Mouse (Mus musculus) intestine, embryonic 14.5 days (tissue): ENCODE measurements at regions not wholly inside any gene's neighbourhood (a gene's known extent, or its start where the extent isn't known, plus 50 kb on each side); places are given as distances from the start of the nearest gene placed in this dataset.
A peak's percentile ranks its signal among the peaks of the same experiment; 100 is the strongest.

Source experiments
- ATAC-seq: fragments of 200-750 bp; cut with Nextera tagmentation; replicated peaks from 2 replicates; pipeline ENCODE4 v1.8.0; 2017; ENCODE audit warnings: low read depth, moderate number of reproducible peaks, moderate TSS enrichment, moderate library complexity; ENCODE audit not compliant: low FRiP score, low TSS enrichment
- DNase-seq: peaks from one replicate; pipeline ENCODE4 v3.0.0-alpha.2; 2018; ENCODE audit warnings: low spot score
- H3K27ac ChIP-seq: fragments of 300-500 bp; sonication (generic); 2 replicates; pipeline ENCODE4 v1.5.1; 2014; ENCODE audit warnings: low read depth, mild to moderate bottlenecking, control low read depth
- H3K27me3 ChIP-seq: fragments of 300-500 bp; sonication (generic); replicated peaks from 2 replicates; pipeline ENCODE4 v1.6.1; 2014; ENCODE audit warnings: low read length, control low read depth; ENCODE audit not compliant: control insufficient read depth, insufficient read depth
- H3K36me3 ChIP-seq: fragments of 300-500 bp; sonication (generic); 2 replicates; pipeline ENCODE4 v1.6.1; 2014; ENCODE audit warnings: low read length, control low read depth; ENCODE audit not compliant: control insufficient read depth, insufficient read depth
- H3K4me1 ChIP-seq: fragments of 300-500 bp; sonication (generic); replicated peaks from 2 replicates; pipeline ENCODE4 v1.6.1; 2014; ENCODE audit warnings: low read length, control low read depth, mixed read lengths; ENCODE audit not compliant: control insufficient read depth, insufficient read depth
- H3K4me2 ChIP-seq: fragments of 300-500 bp; sonication (generic); 2 replicates; pipeline ENCODE4 v1.6.1; 2014; ENCODE audit warnings: low read length
- H3K4me3 ChIP-seq: fragments of 300-500 bp; sonication (generic); 2 replicates; pipeline ENCODE4 v1.5.1; 2014; ENCODE audit warnings: low read depth, low read length, control low read depth, mixed read lengths
- H3K9ac ChIP-seq: fragments of 300-500 bp; sonication (generic); 2 replicates; pipeline ENCODE4 v1.6.1; 2014; ENCODE audit warnings: mild to moderate bottlenecking, low read length
- H3K9me3 ChIP-seq: fragments of 300-500 bp; sonication (generic); 2 replicates; pipeline ENCODE4 v1.6.1; 2016; ENCODE audit warnings: low read length, control low read depth; ENCODE audit not compliant: control insufficient read depth
- WGBS: fragments of 180-500 bp; shearing (Covaris S2); extraction: QIAGEN DNeasy Blood & Tissue Kit; methylation state at CpG from one replicate; pipeline ENCODE4 v1.1.7; 2014; 5-methylcytosine and 5-hydroxymethylcytosine counted together

DNA sequence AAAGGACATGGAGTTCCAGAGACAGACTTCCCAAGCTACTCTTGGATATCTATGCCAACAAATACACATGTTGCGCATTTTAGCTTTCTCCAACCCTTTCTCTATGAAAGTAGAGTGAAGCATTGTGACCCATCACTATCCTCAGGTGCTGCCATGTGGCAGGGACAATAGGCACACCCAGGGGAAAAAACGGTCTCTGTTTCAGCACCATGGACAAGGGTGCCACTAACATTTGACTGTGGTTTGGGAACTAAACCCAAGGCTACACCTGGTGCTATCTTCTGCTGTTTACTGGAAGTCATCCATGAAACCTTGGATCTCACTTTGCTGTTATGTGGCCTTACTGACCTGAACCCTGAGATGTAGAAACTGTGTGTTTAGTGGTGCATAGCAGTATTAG, 73.5 kb upstream of the Kcna3 start:
- H3K27ac ChIP-seq: no peak overlapping the region
- no peaks in the 10 kb centered on the region for H3K4me1 ChIP-seq
- H3K4me3 ChIP-seq: no peak overlapping the region
- WGBS: 42% methylated on average over 2 of the region's 2 CpGs
- H3K27me3 ChIP-seq: no peaks in the 10 kb centered on the region
- no peak overlapping the region for H3K9ac ChIP-seq
- DNase-seq (peak; percentile 73), ATAC-seq (no peak)
- H3K36me3 ChIP-seq: no peaks in the 10 kb centered on the region
- no peak overlapping the region for H3K4me2 ChIP-seq
- H3K9me3 ChIP-seq: no peaks in the 10 kb centered on the region

DNA sequence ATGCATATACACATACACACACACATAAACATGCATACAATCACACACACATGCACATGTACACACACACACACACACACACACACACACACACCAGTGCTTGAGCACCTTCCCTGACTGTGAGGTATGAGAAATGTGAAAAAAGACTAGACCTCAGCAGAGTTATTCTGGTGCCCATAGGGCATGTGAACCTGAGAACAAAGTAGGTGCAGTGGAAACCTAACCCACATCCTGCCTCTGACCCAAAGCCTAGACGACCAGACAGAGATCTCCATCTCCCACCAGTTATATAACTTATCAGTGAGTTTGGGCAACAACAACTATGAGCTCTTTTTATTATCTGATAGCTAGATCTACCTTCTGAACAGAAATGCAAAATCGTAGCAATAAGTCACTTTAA, 69.8 kb upstream of the Kcna3 start:
- Histone ChIP-seq H3K27ac (no peak overlapping the region), H3K4me3 (no peak overlapping the region), H3K9me3 (no peaks in the 10 kb centered on the region), H3K4me1 (no peaks in the 10 kb centered on the region), H3K4me2 (no peak overlapping the region), H3K36me3 (no peaks in the 10 kb centered on the region), H3K9ac (no peak overlapping the region), H3K27me3 (no peaks in the 10 kb centered on the region)
- WGBS: 65% methylated on average over 2 of the region's 2 CpGs
- ATAC-seq (no peak), DNase-seq (no peak)

DNA sequence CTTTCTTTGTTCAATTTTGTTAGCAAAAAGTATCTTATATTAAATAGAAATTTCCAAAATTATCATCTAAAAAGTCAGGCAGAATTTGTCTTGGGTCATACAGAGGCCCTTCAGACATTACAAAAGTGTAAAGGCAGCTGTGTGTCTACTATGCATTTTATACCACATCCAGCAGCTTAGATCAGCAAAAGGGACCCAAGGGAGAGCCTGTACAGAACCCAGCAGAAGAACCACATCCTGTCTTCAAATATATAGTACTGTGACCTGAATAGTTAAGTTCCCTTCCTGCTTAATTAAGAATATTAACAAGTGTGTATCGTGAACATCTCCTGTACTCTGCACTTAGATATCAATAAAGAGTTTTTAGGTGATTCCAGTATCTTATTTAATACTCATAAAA, 68.5 kb upstream of the Kcna3 start:
- no peak overlapping the region for H3K4me3 ChIP-seq
- H3K4me1 ChIP-seq: no peaks in the 10 kb centered on the region
- DNase-seq (no peak), ATAC-seq (no peak)
- H3K36me3 ChIP-seq: no peaks in the 10 kb centered on the region
- H3K27me3 ChIP-seq: no peaks in the 10 kb centered on the region
- 88% methylated on average over 1 of the region's 1 CpGs for WGBS
- no peak overlapping the region for H3K27ac ChIP-seq
- no peak overlapping the region for H3K9ac ChIP-seq
- no peaks in the 10 kb centered on the region for H3K9me3 ChIP-seq
- H3K4me2 ChIP-seq: no peak overlapping the region

DNA sequence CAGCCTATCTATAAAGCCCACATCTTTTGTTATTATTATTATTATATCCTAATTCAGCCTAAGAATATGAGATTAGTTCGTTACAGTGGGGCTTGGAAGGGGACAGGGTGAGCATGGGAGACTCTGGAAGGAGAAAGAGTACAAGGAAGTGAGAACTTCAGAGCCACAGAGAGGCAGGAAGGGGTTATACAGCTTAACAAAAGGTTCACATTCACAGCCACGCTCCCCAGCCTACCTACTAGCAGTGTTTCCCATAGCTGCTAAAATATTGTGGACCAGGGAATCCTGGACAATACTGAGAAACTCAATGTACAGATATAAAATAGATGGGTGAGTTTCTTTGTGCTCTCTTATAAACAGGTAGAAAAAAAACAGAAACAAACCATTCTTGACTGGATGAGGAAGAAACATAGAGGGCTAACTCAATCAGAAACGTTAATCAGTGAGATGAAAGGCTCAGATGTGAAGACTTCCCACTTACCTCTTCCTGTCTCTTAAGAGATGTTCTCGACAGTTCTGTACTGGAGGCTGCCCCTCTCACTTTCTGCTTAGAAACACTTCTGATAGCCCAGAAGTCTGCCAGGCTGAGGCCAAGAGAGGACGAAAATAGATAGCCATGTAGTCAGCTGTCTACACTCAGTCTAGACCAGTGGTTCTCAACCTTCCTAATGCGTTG, 61.7 kb upstream of the Kcna3 start:
- H3K9ac ChIP-seq: no peak overlapping the region
- no peak overlapping the region for H3K4me3 ChIP-seq
- H3K27me3 ChIP-seq: no peaks in the 10 kb centered on the region
- no peaks in the 10 kb centered on the region for H3K4me1 ChIP-seq
- no peak for ATAC-seq
- H3K36me3 ChIP-seq: no peaks in the 10 kb centered on the region
- no peak overlapping the region for H3K27ac ChIP-seq
- no peak overlapping the region for H3K4me2 ChIP-seq
- no peak for DNase-seq
- no peaks in the 10 kb centered on the region for H3K9me3 ChIP-seq
- WGBS: 73% methylated on average over 6 of the region's 6 CpGs

DNA sequence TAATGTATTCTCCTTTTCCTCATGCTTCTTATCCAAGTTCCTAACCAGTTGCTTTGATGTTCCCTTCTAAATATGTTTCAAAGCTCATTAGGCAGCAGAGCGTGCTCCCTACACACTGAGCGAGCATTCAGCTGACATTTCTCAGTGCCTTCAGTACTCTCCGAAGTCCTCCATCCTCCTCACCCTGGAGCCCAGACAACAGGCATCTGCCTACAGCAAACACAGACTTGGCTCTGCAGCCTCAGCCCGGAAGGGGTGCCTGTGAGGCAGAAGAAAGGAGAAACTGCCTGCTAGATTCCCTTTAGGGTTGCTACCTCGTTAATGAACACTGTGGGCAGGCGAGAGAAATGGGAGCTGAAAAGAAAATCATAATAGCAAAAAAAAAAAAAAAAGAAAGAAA, 57.2 kb upstream of the Kcna3 start:
- H3K36me3 ChIP-seq: no peaks in the 10 kb centered on the region
- no peak overlapping the region for H3K4me3 ChIP-seq
- H3K4me2 ChIP-seq: no peak overlapping the region
- H3K27me3 ChIP-seq: no peaks in the 10 kb centered on the region
- DNase-seq (no peak), ATAC-seq (no peak)
- H3K27ac ChIP-seq: no peak overlapping the region
- H3K9me3 ChIP-seq: no peaks in the 10 kb centered on the region
- H3K4me1 ChIP-seq: no peaks in the 10 kb centered on the region
- no peak overlapping the region for H3K9ac ChIP-seq
- 70% methylated on average over 6 of the region's 6 CpGs for WGBS

DNA sequence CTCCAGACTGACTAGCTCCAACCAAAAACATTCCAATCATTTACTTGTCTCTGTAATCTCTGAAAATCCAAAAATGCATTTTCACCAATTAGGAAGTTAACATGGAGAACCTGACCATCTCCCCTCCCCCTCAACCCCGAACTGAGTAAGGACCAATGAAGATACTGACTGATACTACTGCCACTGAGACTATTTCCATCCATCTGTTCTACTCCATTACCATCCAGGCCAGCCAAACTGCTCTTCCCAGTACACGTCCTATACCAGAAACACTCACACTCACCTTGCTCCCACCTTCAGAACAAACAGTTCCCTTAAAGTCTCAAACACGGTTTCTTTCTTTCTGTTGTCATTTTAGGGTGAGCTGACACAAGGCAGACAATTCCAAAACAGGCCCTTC, 55.1 kb upstream of the Kcna3 start:
- Histone ChIP-seq H3K27me3 (no peaks in the 10 kb centered on the region), H3K4me3 (no peak overlapping the region), H3K9ac (no peak overlapping the region), H3K27ac (no peak overlapping the region), H3K36me3 (no peaks in the 10 kb centered on the region), H3K4me1 (no peaks in the 10 kb centered on the region), H3K4me2 (no peak overlapping the region), H3K9me3 (no peaks in the 10 kb centered on the region)
- no peak for DNase-seq
- WGBS: 48% methylated on average over 3 of the region's 3 CpGs
- ATAC-seq: no peak

DNA sequence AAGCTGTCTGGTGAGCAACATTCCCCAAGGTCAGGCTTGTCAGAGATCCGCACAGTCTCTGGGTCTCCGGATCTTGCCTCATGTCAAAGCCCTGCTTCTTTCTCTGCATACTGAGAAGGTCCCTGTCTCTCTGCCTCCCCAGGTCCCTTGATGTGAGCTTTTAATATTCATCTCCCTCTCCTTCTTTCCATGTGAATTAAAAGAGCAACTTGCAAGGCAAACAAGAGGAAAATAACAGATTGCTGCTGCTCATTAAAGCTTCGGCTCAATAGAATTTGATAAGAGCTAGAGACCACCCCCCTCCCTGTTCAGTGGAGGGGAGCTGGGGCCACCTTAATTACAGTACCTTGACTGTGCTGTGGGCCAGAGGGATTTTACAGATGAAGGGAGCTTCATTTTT, 54.6 kb upstream of the Kcna3 start:
- no peak overlapping the region for H3K9ac ChIP-seq
- H3K36me3 ChIP-seq: no peaks in the 10 kb centered on the region
- no peak overlapping the region for H3K4me3 ChIP-seq
- no peak overlapping the region for H3K27ac ChIP-seq
- H3K4me2 ChIP-seq: no peak overlapping the region
- DNase-seq (no peak), ATAC-seq (no peak)
- no peaks in the 10 kb centered on the region for H3K9me3 ChIP-seq
- no peaks in the 10 kb centered on the region for H3K4me1 ChIP-seq
- H3K27me3 ChIP-seq: no peaks in the 10 kb centered on the region
- 53% methylated on average over 3 of the region's 3 CpGs for WGBS

DNA sequence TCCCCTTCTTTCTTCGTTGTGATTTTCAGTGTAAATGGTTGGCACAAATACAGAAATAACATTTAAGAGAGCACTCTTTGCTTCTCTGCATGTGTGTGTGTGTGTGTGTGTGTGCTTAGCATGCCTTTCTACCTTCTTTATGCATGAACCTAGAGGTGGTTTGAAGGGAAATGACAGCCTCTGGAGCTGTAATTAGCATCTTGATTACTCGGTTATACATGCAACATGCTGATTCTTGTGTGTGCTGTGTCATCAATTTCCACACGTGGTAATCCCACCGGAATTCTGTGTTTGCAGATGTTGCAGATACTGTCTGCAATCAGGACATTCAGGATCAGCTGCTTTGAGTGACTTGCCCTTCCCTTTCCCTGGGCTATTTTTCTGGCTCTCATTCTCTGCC, 51.7 kb upstream of the Kcna3 start:
- no peaks in the 10 kb centered on the region for H3K4me1 ChIP-seq
- 73% methylated on average over 4 of the region's 4 CpGs for WGBS
- no peaks in the 10 kb centered on the region for H3K27me3 ChIP-seq
- DNase-seq (no peak), ATAC-seq (no peak)
- no peaks in the 10 kb centered on the region for H3K9me3 ChIP-seq
- H3K9ac ChIP-seq: no peak overlapping the region
- no peak overlapping the region for H3K4me3 ChIP-seq
- H3K36me3 ChIP-seq: no peaks in the 10 kb centered on the region
- H3K4me2 ChIP-seq: no peak overlapping the region
- H3K27ac ChIP-seq: no peak overlapping the region
